Mouse (Mus musculus) liver, embryonic 11.5 days (tissue): Measurements from ENCODE around the gene Gm10230. TPM values are rescaled to one million over a fixed set of nuclear protein-coding genes. Genes with fewer than 3 reads are reported as not detected.
"Not testable (repeated sequence)": the region's sequence is repeated elsewhere in the genome, so short reads cannot be mapped to it uniquely, and the experiment has no call there.

Source experiments
- ATAC-seq: fragments of 200-750 bp; cut with Nextera tagmentation; replicated peaks from 2 replicates; pipeline ENCODE4 v1.8.0; 2017; ENCODE audit warnings: moderate number of reproducible peaks, mild to moderate bottlenecking, moderate TSS enrichment, moderate library complexity; ENCODE audit not compliant: low FRiP score
- DNase-seq: peaks from one replicate; pipeline ENCODE4 v3.0.0-alpha.2; 2017; ENCODE audit warnings: low spot score
- H3K27ac ChIP-seq: fragments of 300-500 bp; sonication (generic); 2 replicates; pipeline ENCODE4 v1.5.1; 2014; ENCODE audit warnings: mild to moderate bottlenecking, low read depth, low read length, control low read depth
- H3K27me3 ChIP-seq: fragments of 300-500 bp; sonication (generic); replicated peaks from 2 replicates; pipeline ENCODE4 v1.6.1; 2014; ENCODE audit warnings: low read length, mixed read lengths; ENCODE audit not compliant: control insufficient read depth, insufficient read depth
- H3K36me3 ChIP-seq: fragments of 300-500 bp; sonication (generic); 2 replicates; pipeline ENCODE4 v1.6.1; 2014; ENCODE audit warnings: mild to moderate bottlenecking, low read length, moderate library complexity, mixed read lengths; ENCODE audit not compliant: control insufficient read depth, insufficient read depth
- H3K4me1 ChIP-seq: fragments of 300-500 bp; sonication (generic); replicated peaks from 2 replicates; pipeline ENCODE4 v1.6.1; 2014; ENCODE audit warnings: low read length, mixed read lengths; ENCODE audit not compliant: control insufficient read depth, insufficient read depth
- H3K4me2 ChIP-seq: fragments of 300-500 bp; sonication (generic); 2 replicates; pipeline ENCODE4 v1.6.1; 2014; ENCODE audit warnings: mild to moderate bottlenecking, control low read depth, moderate library complexity
- H3K4me3 ChIP-seq: fragments of 300-500 bp; sonication (generic); 2 replicates; pipeline ENCODE4 v1.5.1; 2014; ENCODE audit warnings: low read depth, low read length, control low read depth
- H3K9ac ChIP-seq: fragments of 300-500 bp; sonication (generic); 2 replicates; pipeline ENCODE4 v1.6.1; 2014; ENCODE audit warnings: low read depth, low read length, control low read depth
- H3K9me3 ChIP-seq: fragments of 300-500 bp; sonication (generic); 2 replicates; pipeline ENCODE4 v1.6.1; 2016; ENCODE audit warnings: low read length, inconsistent platforms, mixed read lengths; ENCODE audit not compliant: control insufficient read depth
- WGBS: fragments of 180-500 bp; shearing (Covaris S2); extraction: QIAGEN DNeasy Blood & Tissue Kit; methylation state at CpG from one replicate; pipeline ENCODE4 v1.1.7; 2014; 5-methylcytosine and 5-hydroxymethylcytosine counted together
- microRNA-seq: library from miRNA; unstranded; fragments of <30 nt; microRNA quantifications from one replicate; pipeline ENCODE4, GENCODE M21; 2017; ENCODE audit warnings: borderline number of aligned reads
- polyA plus RNA-seq: library from polyadenylated mRNA; unstranded; fragments of >200 nt; fragmentation: Nextera tagmentation; extraction: Ambion mirVana; gene quantifications from 2 replicates; pipeline ENCODE4 v1.2.1, GENCODE M21; 2014

Gm10230 gene
- polyA plus RNA-seq, result not detected in 2 replicates

DNA sequence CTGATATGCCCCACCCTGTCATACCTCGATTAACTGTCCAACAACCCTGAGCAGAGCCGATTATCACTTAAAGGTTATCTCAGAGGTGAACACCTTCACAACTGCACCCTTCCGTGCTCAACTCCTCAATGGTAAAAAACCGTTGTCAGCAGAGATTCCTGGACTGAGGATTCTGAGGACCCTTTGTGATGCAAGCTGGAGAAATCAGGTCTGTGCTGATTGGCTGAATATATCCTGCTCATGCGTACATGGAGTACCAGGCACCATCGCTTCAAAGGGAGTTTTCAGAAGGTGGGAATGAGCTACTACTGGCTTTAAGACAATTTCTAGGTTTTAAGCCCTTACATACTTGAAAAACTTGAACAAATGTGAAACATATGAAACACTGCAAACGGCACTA, at the start of gene Gm10230:
TSS of gene Gm10230 (minus strand) at position 101 of the 400 bp plus-strand sequence.
- not testable (repeated sequence) for H3K9ac ChIP-seq, ATAC-seq, H3K27ac ChIP-seq, H3K4me3 ChIP-seq, DNase-seq, H3K27me3 ChIP-seq, H3K4me2 ChIP-seq, H3K36me3 ChIP-seq, H3K4me1 ChIP-seq, H3K9me3 ChIP-seq
- no CpG with 5 or more reads among the region's 7 CpGs for WGBS

Small RNA genes lying within 50 kb of the gene (microRNA-seq; reads per million reads assigned to microRNA genes)
- gene Gm44452, result not detected
